Mouse (Mus musculus): ENCODE results near the gene Stac2.

The Stac2 gene

DNA sequence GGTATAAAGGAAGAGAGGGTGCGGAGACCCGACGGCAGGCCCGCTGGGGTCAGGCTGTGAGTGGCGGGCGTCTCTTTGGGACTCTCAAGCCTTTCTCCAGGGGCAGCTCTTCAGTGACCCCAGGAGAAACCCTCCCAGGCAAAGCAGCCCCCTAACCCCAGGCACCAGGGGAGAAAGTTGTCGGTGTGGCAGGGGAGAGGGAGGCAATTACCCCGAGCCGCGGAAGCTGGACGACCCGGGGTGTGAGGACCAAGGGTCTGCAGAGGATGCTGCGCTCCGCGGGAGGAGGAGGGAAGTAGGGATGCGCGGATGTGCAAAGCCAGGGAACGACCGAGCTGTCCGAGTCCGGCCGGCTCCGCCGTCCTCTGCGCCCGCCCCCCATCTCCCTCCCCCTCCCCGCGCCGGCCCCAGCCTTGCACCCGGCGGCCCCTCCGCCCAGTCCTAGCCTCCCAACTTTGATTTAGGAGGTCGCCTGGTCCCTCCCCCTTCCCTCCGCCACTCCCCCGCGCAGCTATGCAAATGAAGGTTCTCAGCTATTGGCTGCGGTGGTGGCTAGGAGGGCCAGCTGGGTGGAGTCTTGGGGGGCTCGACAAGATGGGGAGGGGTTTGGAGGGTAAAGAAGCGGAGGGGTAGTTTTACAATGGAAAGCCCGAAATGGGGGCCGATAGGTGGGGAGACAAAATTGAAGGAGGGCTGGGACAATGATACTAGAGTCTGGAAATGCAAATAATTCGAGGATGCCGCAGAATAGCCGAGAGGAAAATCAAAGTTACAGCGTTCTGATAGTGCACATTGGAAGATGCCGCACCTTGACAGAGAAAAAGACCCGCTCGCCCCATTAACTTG is at the start of gene Stac2:
TSS of gene Stac2 (minus strand) at position 474 of the 846 bp plus-strand sequence.
- DNase-seq: peak; percentile 66 to 79

DNA sequence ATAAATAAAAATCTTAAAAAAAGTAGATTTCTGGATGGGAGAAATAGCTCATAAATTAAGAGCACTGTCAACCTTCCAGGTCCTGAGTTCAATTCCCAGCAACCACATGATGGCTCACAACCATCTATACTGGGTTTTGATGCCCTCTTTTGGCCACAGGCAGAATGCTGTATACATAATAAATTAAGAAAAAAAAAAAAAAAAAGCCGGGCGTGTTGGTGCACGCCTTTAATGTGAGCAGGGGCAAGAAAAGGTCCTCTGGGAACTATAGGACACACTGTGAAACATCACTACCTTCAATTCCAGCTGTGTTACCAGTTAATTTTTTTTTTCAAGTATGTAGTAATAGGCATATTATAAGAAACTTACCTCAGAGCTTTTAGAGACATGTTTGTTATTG is 48.1 kb upstream of the Stac2 start:
- no peak for DNase-seq

DNA sequence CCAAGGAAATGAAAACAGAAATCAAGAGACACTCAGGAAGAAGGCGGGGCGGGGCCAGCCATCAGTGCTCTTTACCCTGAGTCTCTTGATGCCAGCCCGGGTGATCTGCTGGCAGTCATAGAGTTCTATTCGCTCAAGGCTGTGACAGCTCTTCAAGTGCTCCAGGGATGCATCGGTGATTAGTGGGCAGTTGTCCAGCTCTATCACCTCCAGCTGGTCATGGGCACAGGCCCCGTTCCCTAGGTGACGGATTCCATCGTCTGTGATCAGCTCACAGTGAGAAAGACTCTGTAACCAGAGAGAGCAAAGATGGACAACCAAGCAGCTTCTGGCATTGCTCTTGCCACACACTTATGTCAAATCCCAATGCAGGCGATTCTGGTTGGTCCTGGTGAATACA is 37.3 kb upstream of the Stac2 start:
- DNase-seq: no peak

DNA sequence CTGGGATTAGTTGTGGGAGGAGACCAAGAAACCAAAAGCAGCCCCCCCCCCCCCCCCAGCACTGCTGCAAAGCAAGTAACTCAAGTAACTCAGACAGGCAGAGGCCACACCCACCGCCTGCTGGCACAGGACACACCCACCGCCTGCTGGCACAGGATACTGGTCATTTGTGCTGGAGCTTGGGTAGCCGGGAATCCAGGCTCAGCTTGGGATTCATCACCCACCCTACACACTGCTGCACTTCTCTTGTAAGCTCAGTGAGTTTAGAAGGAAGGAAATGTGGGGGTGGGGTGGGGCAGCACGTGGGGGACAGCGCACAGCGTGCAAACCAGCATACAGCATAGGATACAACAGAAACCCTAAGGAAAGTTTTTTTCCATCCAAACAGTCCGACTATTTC is 35.0 kb upstream of the Stac2 start:
- DNase-seq: peak in 1 of 2 experiments; percentile 44

DNA sequence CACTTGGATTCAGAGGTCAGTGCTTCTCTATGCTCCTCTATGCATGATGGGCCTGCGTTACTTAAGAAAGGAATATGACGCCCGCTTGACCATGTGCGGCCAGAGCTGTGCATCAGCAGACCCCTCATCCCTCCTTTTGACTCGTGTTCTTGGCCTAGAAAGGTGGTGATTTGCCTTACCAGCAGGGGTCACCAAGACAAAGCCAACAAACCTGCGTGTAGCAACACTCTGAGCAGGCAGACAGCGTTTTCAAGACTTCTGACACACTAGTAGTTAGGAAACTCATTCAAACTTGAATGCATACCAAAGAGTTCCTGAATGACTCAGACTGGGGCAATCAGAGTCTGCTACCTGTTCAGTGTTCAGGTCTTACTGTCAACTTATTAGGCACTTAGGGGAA is 33.3 kb upstream of the Stac2 start:
- no peak for DNase-seq

DNA sequence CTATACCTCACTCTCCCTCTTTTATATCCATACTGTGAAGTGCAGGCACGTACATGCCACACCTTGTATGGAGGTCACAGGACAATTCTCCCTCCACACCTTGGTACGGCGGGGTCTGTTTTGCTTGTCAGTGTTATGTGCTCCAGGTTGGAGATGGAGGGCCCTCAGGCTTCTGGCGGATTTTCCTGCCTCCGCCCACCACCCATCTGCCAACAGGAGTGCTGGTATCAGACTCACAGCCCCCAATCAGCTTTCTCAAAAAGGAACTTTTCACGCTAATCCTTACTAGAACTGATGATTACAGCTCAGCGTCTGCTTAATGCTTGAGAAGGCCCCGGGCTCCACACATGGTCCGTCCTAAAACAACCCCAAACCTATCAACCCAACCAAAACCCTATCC is 32.9 kb upstream of the Stac2 start:
- no peak for DNase-seq

DNA sequence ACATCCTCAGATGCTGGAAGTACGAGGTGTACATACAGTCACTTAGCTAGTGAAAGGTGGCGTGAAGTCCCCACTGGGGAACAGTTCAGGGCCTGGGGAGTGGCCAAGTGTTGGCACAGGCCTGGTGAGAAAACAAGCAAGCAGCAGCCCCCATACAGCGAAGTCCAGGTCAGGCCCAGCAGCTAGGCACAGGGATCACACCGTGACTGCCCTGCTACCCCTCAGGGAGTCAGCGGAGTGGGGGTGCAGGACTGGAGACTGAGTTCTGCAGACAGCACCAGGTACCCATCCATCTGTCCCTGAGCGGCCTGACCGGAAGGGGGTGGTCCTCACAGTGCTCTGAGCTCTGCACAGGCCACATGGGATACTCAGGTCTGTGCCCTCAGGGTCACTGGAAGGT is 29.5 kb upstream of the Stac2 start:
- DNase-seq: no peak

DNA sequence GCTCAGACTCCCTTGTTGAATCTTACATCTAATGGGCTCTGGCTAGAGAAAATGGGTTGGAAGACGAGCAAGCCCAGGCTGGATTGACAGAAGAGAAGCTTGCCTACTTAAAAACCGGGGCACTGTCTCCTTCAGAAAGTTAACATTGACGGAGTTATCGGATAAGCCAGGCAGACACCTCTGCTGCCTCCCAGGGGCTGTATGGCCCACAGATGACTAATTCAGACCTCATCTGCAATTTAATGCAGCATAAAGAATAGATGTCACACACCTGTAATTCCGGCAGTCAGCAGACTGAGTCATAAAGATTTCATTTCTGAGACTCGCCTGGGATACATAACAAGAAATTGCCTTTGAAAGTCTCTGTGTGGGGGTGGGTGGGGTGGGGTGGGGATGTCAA is 27.2 kb upstream of the Stac2 start:
- no peak for DNase-seq

DNA sequence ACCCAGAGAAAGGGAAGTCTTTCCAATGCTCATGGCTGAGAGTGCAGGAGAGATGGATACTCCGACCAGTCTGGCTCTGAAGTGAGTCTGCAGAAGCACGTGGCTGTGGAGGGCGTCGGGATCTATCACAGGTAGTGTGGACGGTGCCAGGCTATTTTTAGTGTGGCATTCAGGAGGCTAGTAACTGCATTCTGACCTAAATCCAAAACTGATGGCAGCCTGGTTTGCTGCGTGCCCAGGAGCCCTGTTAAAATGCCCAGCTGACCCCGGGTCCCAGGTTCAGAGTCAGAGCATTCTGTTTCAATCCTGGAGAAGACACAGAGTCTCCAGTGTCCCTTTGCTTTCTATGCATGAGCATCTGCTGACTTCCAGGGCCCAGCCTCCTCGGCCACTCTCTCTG is 23.8 kb upstream of the Stac2 start:
- peak; percentile 42 to 53 for DNase-seq

DNA sequence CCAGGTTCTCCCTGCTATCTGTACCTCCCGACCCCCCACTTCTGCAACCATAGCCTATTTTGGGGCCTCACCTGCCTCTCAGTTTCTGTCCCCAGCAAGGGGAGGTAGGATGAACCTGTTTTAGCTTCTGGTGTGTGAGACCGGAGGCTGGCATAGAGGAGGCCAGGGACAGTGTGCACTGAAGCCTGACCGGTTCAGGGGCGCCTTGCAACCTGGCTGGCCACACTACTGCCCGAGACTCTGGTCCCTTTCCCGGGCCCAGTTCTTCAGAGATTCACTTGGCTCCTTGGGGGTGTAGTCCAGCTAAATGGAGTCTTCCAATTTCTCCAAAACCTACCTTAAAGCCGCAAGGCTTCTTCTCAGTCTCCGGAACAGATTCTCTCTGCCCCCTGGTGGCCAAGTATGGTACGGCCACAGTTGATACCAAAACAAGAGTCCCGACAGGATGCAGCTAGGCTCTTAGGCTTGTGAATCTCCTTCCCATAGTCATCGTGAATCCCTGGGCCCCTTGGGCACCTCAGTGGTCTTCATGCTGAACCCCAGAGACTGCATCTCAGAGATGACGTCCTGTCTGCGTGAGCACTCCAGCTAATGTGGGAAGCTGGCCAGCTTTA is 22.0 kb upstream of the Stac2 start:
- DNase-seq: peak; percentile 96

DNA sequence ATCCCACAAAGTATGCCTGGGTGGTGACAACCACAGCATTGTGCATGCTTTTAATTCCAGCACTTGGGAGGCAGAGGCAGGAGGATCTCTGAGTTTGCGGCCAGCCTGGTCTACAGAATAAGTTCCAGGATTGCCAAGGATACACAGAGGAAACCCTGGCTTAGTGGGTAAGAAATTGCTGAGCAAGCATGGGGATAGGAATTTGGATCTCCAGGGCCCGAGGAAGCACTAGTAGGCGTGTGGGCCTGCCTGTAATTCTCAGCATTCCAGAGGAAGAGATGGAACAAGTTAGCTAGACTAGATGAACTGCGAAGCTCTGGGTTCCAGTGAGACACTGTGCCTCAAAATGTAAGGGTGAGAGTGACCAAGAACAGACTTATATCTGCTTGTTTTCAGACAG is 20.2 kb upstream of the Stac2 start:
- no peak for DNase-seq

DNA sequence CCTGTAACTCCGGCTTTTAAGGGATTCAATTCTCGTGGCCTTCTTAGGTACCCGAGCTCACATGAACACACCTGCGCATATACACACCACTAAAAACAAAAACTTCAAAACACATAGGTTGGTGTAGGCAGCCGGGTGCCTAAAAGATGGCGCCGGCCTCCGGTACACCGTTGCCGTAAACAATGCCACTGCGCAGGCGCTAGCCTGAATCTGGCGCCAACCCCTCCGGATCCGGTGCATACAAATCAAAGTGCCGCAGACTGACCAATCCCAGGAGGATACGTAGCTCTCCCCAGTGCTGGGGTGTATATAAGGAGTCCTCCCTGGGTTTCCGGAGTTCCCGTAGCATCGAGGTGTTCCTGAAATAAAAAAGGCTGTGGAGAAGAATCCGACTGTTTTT is 14.0 kb upstream of the Stac2 start:
- DNase-seq: no peak

DNA sequence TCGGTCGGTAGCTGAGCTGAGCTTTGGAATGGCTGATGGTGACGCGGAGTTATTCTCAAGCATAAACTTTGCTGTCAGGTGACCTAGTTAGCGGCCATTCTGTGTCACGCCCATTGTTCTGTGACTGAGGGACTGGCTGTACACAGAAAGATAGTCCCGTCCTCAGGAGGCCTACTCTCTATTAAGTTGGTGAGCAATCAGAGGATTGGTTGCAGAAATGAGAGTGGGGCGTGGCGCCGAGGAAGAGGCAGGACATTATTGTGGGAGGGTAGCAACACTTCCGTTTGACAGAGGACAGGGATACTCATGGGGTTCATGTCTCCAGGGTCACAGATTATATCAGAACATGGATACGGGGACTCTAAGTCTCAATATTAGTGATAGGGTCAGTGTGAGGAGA is 12.9 kb upstream of the Stac2 start:
- DNase-seq: no peak

DNA sequence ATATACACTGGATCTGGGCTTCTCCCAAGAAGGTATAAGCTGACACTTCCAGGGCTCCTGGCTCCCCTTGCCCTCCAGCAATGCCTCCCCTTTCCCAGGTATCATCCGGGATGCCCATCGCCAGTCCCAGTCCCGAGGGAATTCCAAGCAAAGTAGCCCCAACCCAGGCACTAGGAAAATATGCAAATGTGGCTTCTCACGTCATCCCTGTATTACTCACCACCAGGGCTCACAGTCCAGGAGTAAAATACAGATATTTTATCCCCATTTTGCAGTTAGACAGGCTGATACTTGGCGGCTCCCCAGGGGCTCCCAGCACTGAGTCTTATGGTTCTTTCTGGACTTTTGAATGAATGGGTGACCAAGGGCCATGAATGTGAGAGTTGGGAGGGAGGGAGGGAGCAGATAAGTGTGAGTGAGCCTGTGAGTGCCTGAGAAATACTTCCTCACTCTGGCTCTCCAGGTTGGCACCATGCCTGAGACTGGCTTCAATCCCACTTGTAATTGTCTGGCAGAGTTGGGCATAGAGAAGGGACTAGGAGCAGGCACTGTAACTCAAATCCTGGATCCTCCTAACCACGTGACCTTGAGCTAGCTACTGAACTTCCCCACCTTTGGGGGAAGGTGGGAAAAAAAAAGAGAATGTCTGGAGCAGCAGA is 8.8 kb upstream of the Stac2 start:
- DNase-seq: peak; percentile 59 to 78

DNA sequence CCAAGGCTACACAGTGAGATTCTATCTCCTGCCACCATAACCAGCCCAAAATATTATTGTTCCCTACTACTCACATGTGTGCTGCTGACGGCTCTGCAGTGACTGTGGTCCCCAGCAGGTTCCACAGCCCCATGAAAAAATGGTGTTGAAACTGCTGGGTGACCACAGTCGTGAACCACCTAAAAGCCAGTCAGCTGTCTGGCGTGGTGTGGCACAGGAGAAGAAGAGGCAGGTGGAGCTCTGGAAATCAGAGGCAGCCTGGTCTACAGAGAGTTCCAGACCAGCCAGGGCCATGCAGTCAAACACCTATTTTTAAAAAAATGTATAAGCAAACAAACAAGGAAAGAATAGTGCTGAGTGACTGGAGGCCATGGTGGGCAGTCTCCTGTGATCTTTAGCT is 8.2 kb upstream of the Stac2 start:
- DNase-seq: no peak

DNA sequence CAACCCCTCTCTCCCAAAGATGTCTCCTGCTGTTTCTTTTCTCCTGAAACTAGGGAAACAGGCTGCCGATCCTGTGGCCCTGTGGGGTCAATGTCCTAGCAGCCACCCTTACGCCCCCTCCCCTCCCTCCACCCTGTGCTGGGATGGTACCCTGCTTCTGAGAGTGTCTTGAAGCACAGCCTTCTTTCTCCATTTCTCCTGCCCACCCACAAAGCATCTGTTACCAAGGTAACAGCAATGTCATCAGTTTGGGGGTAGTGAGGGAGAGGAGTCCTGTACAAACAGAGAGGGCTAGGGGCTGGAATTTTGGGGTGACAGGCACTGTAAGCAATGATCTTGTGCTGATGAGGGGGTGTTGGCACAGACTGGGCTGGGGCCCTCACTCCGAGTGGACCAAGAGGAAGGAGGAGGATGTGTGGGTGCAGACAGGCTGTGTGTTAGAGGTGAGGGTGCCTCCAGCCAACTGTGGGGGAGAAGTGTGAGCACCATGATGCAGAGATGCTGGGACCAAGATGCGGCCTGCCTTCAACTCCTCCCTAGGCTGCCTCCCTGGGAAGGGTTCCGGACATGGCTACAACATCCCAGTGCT is 6.9 kb upstream of the Stac2 start:
- no peak for DNase-seq

DNA sequence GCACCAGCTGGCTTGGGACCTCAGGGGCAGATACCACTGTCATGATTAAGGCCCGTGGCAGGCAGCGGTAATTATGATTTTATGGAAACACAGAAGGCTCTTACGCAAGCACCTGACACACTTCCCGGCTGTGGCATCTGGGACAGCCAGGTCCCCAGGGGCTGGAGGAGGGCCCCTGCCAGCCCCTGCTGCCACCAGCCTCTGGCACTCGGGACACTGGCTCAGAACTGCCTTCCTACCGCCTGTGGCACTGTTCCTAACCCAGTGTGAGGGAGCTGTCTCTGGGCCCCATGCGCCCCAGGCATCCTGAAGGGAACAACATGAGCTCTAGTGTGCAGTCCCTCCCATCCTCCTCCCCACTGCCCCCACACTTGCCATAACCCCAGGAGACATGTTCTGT is 6.4 kb upstream of the Stac2 start:
- DNase-seq: no peak

DNA sequence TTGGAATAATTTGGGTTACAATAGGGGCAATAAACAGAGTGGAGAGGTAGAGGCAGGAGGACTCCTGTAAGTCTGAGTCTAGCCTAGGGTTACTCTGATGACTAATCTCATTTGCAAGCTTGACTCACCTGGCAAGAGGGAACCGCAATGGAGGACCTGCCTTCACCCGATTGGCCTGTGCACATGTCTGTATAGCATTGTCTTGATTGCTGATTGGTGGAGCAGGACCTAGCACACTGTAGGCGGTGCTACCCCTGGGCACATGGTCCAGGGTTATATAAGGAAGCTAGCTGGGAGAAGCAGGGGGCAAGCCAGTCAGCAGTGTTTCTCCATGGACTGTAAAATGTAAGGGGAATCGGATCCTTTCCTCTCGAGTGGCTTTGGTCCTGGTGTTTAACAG is 4.7 kb upstream of the Stac2 start:
- DNase-seq: peak; percentile 45 to 56

DNA sequence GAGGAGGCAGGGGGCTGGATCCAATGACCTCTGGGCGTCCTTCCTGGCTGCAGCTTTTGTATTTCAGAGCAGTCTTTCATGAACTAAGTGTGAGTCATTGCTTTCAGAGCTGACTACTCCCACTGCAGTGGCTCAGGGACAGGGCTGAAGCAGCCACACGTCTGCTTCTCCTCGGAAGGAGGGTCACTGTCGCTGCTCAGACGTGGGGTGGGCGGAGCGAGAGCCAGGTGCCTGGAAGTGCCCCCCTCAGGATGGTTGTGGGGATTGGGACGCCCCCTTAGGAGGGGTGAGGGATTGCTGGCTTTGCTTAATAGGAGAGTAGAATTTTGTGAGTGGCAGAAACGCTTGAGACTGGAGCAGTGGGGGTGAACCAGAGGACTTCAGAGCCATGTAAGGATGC is 4.2 kb upstream of the Stac2 start:
- DNase-seq: no peak

DNA sequence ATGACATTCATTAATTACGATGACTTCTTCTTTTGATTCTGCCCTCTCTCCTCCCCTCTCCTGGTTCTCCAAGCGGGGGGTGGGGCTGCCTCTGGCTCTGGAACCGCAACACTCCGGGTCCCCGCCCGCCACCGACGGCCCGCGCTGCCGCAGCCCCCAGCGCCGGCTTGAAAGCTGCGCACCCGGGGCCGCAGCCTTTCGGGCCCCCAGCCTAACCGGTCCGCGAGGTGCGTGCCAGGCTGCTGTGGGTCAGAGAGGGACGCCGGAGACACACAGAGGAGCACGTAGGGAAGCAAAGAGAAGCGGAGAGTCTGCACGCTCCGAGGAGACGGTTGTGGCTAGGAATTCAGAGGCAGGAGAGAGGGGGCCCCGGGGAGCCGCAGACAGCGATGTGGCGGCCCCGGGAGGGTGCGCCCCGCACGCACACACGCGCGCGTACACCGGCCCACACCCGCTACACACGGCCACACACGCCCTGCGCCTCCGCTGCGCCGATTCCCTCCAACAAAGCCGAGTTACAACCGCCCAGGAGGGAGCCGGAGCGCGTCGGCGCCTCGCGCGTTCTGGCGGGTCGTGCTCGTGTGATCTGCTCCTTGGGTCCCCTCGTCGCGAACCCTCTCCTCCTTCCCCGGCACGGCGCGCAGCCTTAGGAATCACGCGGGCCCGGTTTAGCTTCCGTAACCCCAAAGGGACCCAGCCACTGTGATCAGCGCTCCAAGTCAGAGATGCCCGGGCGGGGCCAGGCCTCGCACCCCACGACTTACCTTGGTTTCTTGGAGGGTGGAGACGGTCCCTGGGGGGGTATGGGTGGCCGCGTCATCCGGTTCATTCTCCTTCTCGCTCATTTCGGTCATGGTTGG is 903 bp downstream of the Stac2 start:
- peak; percentile 40 to 48 for DNase-seq

DNA sequence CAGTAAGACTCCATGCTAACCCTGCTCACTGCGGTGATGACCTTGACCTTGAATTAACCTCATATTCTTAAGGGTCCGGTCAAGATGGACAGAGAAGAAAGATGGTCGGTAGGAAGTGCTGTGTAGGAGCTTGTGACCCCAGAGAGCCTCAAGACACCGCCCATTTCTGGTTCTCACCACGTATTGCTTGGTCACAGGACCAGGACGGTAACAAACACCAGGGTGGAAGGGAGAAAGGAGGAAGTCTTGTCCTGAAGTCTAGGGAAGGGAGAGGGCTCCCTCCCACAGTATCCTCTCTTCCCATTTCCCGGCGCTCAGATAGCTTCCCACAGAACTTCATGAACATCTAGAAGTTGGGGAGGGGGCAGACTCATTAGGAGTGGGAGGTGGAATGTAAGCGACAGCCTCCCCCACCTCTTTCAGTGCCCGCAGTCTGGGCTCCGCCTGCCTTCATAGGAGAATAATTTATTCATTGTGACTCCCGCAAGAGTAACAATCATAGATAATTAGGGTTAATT is 1.6 kb downstream of the Stac2 start:
- no peak for DNase-seq

DNA sequence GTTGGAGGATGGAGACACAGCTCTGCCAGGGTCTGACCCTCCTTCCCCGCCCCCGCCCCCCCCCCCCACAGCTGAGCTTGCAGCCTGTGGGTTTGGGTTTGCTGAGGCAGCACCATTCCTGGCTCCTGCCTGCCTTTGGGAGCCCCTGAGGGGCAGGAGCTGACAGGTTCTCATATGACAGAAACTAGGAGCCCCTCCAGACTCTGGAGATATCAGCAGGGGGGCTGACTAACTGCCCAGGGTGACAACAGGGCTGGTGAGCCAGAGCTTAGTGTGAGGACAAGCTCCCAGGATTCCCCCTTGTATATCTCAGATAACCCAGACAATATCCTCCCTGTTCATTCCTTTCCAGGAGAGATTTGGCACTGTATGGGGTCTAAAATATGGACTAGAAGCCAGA is 2.3 kb downstream of the Stac2 start:
- DNase-seq: no peak

DNA sequence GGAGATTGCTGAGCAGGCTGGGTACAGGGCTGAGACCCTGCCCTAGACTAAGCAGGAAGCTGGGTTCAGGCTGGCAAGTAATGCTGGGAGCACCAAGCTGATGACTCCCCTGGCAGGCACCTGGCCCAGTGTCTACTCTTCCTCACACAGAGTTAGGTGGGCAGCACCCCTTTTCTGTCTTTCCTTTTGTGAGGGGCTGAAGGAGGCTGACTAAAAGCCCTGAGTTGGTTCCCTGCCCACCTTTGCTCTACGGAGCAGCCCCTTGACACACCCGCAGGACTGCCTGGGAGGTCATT is 2.8 kb downstream of the Stac2 start:
- no peak for DNase-seq
